Mouse (Mus musculus) embryonic facial prominence, embryonic 15.5 days (tissue): ENCODE measurements at regions not wholly inside any gene's neighbourhood (a gene's known extent, or its start where the extent isn't known, plus 50 kb on each side); places are given as distances from the start of the nearest gene placed in this dataset.

Experiments
- ATAC-seq: fragments of 200-750 bp; cut with Nextera tagmentation; 2 replicates; pipeline ENCODE4 v1.8.0; 2017; ENCODE audit warnings: low read depth, moderate TSS enrichment; ENCODE audit not compliant: insufficient number of reproducible peaks, low FRiP score, low TSS enrichment
- H3K27ac ChIP-seq: fragments of 300-500 bp; sonication (generic); replicated peaks from 2 replicates; pipeline ENCODE4 v1.5.1; 2015; ENCODE audit warnings: mild to moderate bottlenecking, inconsistent platforms
- H3K27me3 ChIP-seq: fragments of 300-500 bp; sonication (generic); 2 replicates; pipeline ENCODE4 v1.6.1; 2015; ENCODE audit warnings: inconsistent platforms
- H3K36me3 ChIP-seq: fragments of 300-500 bp; sonication (generic); 2 replicates; pipeline ENCODE4 v1.6.1; 2015; ENCODE audit warnings: mild to moderate bottlenecking, inconsistent platforms
- H3K4me1 ChIP-seq: fragments of 300-500 bp; sonication (generic); 2 replicates; pipeline ENCODE4 v1.6.1; 2015; ENCODE audit warnings: inconsistent platforms
- H3K4me2 ChIP-seq: fragments of 300-500 bp; sonication (generic); replicated peaks from 2 replicates; pipeline ENCODE4 v1.6.1; 2015; ENCODE audit warnings: mild to moderate bottlenecking, inconsistent platforms
- H3K4me3 ChIP-seq: fragments of 300-500 bp; sonication (generic); replicated peaks from 2 replicates; pipeline ENCODE4 v1.5.1; 2015; ENCODE audit warnings: mild to moderate bottlenecking, inconsistent platforms
- H3K9ac ChIP-seq: fragments of 300-500 bp; sonication (generic); 2 replicates; pipeline ENCODE4 v1.6.1; 2015; ENCODE audit warnings: inconsistent platforms
- H3K9me3 ChIP-seq: fragments of 300-500 bp; sonication (generic); replicated peaks from 2 replicates; pipeline ENCODE4 v1.6.1; 2016; ENCODE audit warnings: inconsistent platforms
- WGBS: fragments of 180-500 bp; shearing (Covaris S2); methylation state at CpG from one replicate; pipeline ENCODE4 v1.1.7; 2015; 5-methylcytosine and 5-hydroxymethylcytosine counted together

DNA sequence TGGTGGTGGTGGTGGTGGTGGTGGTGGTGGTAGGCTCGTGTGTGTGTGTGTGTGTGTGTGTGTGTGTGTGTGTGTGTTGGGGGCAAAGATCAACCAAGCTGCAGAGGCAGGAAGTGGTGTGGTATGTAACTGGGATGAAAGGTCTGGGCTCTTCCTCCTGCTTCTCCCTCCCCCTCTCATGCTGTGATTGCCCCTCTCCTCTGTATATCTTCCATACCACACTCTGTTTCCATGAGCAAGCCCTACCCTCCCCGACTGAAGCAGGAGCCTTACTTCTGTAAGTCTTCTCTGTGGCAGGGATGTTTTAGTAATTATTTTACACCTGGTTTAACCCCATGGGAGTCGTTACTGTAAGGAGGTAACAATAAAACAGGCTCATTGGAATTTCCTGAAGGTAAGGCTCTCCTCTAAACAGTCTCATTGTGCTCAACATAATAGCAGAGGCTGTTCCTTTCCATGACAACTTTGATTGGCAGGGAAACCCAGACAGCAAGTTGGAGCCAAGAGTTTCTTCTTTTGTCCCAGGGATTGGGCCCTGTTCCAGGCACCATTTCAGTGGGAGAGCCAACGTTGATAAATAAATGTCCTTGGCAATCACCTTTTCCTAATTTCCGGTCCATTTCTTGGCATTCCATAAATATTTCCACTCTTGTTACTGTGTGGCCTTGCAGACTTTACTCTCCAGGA lies 90.2 kb upstream of the Auts2 start:
- no peak for ATAC-seq
- no peaks in the 10 kb centered on the region for H3K4me1 ChIP-seq
- 51% methylated on average over 5 of the region's 5 CpGs for WGBS

DNA sequence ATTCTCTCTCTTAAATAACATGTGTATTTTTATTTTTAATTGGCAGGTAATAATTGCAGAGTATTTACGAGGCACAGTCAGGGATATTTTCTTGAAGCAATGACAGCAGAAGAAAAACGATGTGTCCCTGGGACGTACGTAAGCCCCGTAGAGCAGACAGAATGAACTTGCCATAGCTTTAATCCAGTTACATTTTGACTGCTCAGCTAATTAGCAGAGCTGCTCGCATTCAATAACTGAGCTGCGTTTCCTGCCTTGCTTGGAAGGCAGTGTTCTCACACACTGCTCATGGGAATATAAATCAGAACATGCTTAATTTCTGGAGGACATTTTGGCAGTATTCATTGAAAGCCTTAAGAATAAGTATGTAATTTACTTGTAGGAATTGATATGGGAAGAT lies 78.6 kb upstream of the Auts2 start:
- Histone ChIP-seq H3K36me3 (no peaks in the 10 kb centered on the region), H3K27ac (no peak overlapping the region), H3K4me2 (no peak overlapping the region), H3K9me3 (no peaks in the 10 kb centered on the region), H3K9ac (no peak overlapping the region), H3K4me1 (no peaks in the 10 kb centered on the region), H3K4me3 (no peak overlapping the region), H3K27me3 (no peaks in the 10 kb centered on the region)
- no peak for ATAC-seq
- 42% methylated on average over 7 of the region's 7 CpGs for WGBS

More for the DNA sequence above, 90.2 kb upstream of the Auts2 start:
- Histone ChIP-seq H3K36me3 (no peaks in the 10 kb centered on the region), H3K9ac (no peak overlapping the region), H3K27me3 (no peaks in the 10 kb centered on the region), H3K9me3 (peaks cover 8% of the 10 kb centered on the region; the same call in 1 of the 2 replicates), H3K4me3 (no peak overlapping the region), H3K27ac (no peak overlapping the region), H3K4me2 (no peak overlapping the region)

DNA sequence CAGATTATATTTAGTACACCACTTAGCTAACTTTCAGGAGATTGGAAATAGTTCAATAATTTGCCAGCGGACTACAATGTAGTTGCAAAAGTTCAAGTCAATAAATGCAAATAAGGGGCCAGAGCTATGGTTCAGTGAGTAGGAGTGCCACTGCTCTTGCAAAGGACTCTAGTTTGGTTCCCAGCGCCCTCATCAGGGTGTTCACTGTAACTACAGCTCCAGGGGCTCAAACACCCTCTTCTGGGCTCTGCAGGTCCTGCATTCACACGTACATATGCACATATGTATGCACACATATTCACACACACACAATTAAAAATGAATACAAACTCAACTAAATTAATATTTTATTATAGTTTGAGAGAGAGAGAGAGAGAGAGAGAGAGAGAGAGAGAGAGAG lies 74.1 kb upstream of the Auts2 start:
- ATAC-seq, result no peak
- H3K4me3 ChIP-seq, result no peak overlapping the region
- H3K9ac ChIP-seq, result no peak overlapping the region
- H3K36me3 ChIP-seq, result no peaks in the 10 kb centered on the region
- no peaks in the 10 kb centered on the region for H3K9me3 ChIP-seq
- WGBS, result 67% methylated on average over 3 of the region's 3 CpGs
- H3K4me2 ChIP-seq, result no peak overlapping the region
- H3K4me1 ChIP-seq, result no peaks in the 10 kb centered on the region
- H3K27ac ChIP-seq, result no peak overlapping the region
- H3K27me3 ChIP-seq, result no peaks in the 10 kb centered on the region

DNA sequence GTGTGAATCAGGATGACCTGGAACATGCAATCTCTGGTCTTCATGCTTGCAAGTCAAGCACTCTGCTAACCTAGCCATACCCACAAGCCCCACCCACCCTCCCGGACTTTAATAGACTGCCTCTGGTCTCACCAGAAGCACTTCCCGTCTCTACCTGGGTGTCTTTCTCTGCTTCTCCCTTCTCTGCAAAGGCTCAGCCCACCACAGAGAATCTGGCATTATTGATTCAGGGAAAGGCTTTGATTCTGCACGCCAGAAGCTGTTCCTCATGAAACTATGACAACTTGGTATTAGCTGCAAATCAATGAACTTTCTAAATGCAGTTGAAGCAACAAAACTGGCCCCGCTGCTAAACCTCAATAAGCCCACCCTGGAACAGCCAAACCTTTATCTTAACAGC lies 66.1 kb upstream of the Auts2 start:
- ATAC-seq, result no peak
- 59% methylated on average over 4 of the region's 4 CpGs for WGBS
- Histone ChIP-seq H3K4me1 (no peaks in the 10 kb centered on the region), H3K9ac (no peak overlapping the region), H3K9me3 (no peaks in the 10 kb centered on the region), H3K4me2 (no peak overlapping the region), H3K36me3 (no peaks in the 10 kb centered on the region), H3K27ac (no peak overlapping the region), H3K27me3 (no peaks in the 10 kb centered on the region), H3K4me3 (no peak overlapping the region)

DNA sequence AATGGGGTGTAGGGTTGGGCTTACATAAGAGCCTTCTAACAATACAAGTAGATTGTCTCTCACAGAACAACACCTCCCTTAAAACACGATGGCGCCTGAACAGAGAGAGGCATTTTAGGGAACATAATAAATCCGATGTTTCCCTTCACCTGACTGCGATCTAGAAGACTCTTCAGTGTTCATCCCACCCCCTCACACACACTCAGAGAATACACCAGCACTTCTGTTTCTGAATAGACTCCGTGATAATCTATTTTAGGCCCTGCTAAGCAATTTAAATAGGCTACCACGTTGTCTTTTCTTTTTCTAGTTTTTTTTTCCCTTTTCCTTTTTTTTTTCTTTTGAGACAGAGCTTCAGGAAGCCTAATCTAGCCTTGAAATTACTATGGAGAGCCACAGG lies 63.1 kb upstream of the Auts2 start:
- Histone ChIP-seq H3K4me1 (no peaks in the 10 kb centered on the region), H3K4me3 (no peak overlapping the region), H3K27me3 (no peaks in the 10 kb centered on the region), H3K4me2 (no peak overlapping the region), H3K9ac (no peak overlapping the region), H3K36me3 (no peaks in the 10 kb centered on the region), H3K9me3 (no peaks in the 10 kb centered on the region), H3K27ac (no peak overlapping the region)
- WGBS, result 68% methylated on average over 6 of the region's 6 CpGs
- ATAC-seq, result no peak

DNA sequence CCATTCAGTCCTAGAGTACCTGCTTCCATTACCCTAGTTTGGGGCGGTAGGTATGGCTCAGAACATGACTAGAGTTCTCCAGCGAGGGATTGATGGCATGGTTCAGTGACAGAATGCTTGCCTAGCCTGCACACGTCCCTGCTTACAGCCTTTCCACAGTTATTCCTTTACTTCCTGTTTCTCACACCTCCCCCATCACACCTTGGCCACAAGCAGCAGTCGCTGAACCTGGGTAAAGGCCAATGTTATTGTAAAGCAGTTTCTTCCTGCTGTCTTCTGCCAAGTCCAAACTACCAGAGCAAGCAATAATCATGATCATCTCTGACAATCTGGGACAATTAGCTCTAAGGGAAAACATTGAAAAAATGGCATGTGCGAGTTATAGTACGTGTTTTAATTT lies 51.7 kb upstream of the Auts2 start:
- Histone ChIP-seq H3K27ac (no peak overlapping the region), H3K9ac (no peak overlapping the region), H3K4me2 (no peak overlapping the region), H3K36me3 (no peaks in the 10 kb centered on the region), H3K4me1 (no peaks in the 10 kb centered on the region), H3K9me3 (no peaks in the 10 kb centered on the region), H3K4me3 (no peak overlapping the region), H3K27me3 (no peaks in the 10 kb centered on the region)
- ATAC-seq, result no peak
- 55% methylated on average over 6 of the region's 6 CpGs for WGBS
